Mouse (Mus musculus): ENCODE measurements around the gene Arpc1a.
A peak's percentile ranks its signal among the peaks of the same experiment; 100 is the strongest.
"Not testable (repeated sequence)": the region's sequence is repeated elsewhere in the genome, so short reads cannot be mapped to it uniquely, and the experiment has no call there.

Arpc1a gene

DNA sequence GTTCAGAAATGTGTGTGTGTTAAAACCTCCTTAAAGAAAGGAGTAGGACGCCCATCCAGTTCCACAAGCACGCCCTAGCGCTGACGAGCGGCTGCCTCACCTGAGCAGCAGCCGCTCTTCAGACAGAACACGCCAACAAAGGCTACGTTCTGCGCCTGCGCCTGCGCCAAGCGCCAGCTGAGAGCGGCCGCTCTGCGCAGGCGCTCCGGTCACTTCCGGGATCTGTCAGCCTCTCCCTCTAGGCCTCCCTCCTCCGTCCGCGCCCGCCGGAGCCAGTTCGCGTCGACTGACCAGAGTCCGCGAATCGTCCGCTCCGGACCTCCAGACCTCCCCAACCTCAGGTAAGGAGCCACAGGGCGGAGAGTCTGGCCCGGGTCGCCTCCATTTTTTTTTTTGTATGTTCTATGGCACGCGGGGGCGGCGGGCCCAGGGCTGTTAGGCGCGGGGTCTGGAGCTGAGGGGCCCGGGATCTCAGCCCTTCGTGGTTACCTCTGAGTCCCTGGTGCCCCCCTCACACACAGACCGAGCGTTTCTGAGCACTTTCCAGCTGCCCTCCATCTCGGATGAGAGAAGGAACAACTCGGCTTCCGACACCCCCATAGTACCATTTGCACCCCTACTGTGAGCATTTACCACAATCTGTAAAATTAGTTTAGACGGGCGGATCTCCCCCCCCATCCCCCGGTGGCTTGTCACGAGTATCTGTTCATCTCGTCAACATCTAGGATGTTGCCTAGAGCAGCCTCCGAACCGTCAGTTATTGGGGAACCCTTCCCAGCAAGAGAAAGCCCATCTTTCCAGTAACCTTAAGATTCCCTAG, at the start of gene Arpc1a, which contains the start of gene Kpna7:
Gene Arpc1a (plus strand): TSS at position 199 of the 820 bp plus-strand sequence.
Gene Kpna7 (minus strand): TSS at position 399 of the 820 bp plus-strand sequence.
- DNase-seq (ENCODE audit: low spot score), result peak; percentile 96

DNA sequence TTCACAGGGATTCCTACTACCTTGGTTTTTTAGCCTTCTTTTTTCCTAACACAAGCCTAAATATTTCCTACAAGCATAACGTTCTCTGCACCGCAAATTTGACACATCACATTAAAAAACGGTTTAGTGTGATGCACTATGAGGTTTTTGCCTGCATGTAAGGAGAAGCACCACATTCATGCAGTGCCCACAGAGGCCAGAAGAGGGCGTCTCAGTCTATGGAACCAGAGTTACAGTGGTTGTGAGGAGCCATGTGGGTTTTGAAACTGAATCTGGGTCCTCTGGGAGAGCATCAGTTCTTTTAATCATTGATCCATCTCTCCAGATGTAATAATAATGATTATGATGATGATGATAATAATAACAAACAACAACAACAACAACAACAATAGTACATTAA, 42.0 kb upstream of the Arpc1a start:
- peak; percentile 43 for DNase-seq (ENCODE audit: low spot score)

DNA sequence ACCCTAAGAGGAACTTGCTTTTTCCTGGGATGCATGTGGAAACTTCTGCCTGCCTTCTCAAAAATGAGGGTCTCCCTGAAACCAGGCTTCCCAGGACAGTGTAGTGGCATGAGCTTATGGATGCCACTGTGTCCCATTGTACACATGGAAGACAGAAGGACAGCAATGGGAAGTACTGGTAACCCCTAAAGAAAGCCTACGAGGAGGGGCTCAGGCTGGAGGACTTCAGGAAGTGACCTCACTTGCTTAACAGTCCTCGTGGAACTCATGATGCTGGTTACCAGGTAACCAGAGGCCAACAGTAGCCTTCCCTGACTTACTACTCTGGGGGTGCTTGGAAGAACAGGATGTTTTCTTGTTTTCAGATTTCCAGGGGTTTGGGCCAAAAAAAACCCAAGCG, 40.9 kb upstream of the Arpc1a start, which contains the start of gene 1700018F24Rik:
Gene 1700018F24Rik (plus strand): TSS at position 301 of the 400 bp plus-strand sequence.
- not testable (repeated sequence) for DNase-seq (ENCODE audit: low spot score)

DNA sequence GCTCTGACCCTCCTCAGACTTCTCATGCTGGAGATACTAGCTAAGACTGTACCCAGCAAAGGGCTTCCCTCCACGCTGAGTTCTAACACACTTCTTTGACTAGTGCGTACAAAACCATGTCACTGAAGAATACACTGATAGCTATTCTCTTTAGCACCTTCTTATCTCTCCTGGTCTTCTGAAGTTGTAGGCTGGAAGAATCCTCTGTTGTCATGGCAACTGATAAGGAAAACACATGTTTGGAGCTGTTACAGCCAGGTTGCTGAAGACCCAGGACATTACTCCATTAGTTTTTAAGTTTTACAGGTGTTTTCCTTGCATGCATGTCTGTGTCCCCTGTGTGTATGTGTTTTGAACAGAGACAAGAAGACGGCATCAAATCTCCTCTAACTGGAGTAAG, 29.4 kb upstream of the Arpc1a start:
- not testable (repeated sequence) for DNase-seq (ENCODE audit: low spot score)

DNA sequence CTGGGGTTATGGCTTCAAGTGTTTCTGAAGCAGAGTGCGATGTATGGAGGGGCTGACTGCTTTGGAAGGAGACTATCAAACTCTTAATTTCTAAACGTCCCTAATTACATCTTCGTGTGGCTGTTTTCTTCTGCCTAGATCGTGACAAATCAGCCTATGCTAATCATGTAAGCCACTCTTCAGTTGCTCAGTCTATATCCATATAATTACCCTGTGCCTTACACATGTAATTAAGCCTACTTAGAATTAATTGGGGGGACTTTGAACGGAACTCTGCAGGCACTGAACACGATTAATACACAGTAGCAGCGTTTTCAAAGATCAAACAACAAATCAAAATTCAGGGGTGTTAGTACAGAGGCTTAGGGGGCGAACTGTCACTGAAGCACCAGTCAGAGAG, 25.7 kb upstream of the Arpc1a start:
- no peak for DNase-seq (ENCODE audit: low spot score)

DNA sequence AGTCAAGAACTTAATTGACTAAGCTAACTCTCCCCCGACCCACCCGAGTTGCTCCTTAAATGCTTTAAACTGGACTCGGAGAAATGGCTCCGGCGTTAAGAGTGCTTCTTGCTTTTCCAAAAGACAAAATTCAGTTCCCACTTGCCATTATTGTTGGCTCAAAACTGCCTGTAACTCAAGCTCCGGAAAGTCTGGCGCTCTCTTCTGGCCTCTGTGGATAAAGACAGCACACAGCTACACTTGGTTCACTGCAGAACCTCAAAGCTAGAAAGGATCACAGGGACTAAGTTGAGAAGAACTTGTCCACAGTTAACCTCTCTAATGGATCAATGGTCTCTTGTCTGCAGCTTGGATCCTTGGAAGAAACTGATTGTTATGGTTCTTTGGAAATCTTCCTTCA, 24.9 kb upstream of the Arpc1a start:
- DNase-seq (ENCODE audit: low spot score), result no peak

DNA sequence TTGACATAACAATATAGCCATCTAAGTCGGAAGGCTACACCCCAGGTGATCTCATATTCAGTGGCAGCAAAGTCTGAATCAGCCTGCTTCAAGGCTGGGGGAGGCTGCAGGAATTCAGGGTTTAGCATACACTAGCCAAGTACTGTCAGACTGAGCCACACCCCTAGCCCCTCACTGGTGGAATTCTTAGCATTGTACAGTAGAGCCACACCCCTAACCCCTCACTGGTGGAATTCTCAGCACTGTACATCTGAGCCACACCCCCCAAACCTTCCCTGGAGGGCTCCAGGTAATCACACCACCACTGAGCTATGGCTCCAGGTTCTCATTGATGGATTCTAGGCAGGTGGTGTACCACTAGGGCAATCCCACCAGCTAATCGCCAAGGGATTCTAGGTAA, 24.1 kb upstream of the Arpc1a start:
- no peak for DNase-seq (ENCODE audit: low spot score)

DNA sequence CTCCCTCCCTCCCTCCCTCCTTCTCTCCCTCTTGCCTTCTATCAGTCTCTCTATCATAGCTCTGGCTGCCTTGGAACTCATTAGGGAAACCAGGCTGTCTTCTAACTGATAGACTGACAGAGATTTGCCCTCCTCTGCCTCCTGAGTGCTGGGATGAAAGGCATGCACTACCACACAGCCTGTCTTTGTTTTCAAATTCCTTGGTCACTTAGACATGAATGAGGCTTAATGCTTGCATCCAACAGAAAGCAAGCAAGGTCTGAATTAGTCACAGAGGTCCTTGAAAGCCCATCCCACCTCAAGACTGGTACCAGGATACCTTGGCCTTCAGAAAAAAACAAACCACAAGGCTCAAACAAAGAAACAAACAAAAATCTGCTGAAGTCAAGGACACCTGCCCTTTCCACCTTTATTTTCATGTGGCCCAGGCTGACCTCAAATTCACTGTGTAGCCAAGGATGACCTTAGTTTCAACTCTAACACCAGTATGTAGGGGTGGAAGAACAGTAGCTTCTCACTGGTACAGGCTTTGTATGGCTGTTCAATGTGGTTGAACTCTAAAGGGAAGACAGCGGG, 18.8 kb upstream of the Arpc1a start:
- no peak for DNase-seq (ENCODE audit: low spot score)

DNA sequence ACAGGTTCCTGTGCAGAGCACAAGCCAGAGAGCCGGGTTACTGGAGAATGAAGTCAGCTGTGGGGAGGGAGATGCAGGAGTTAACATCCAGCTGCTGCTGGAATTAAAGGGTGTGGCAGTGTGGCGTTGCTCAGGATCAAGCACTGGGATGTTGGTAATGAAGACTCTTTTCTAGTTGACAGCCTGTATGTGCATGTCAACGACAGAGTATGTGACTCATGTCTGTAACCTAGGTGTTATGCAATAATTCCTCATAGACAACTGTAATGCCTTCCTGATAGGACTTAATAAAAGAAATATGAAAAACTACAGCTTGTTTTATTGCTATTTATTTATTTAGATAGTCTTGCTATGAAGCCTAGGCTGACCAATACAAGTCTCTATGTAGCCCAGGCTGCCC, 14.8 kb upstream of the Arpc1a start:
- DNase-seq (ENCODE audit: low spot score), result no peak

DNA sequence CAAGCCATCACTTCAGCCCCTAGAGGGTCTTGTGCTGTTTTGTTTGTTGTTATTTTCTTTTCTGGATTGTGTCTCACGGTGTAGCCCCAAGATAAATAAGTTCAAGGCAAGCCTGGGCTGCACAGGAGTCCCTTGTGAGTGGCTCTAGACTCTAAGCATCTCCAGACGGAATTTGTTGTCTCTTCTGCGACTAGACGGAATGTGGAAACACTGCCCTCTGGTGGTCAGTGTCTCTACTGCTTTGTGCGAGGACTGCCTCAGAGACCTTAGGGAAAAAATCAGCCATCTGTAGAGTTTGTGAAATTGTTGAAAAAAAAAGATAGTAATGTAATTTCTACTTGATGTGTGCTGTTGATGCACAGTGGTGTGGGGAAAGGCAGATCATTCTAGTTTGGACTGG, 13.9 kb upstream of the Arpc1a start:
- peak; percentile 94 for DNase-seq (ENCODE audit: low spot score)

DNA sequence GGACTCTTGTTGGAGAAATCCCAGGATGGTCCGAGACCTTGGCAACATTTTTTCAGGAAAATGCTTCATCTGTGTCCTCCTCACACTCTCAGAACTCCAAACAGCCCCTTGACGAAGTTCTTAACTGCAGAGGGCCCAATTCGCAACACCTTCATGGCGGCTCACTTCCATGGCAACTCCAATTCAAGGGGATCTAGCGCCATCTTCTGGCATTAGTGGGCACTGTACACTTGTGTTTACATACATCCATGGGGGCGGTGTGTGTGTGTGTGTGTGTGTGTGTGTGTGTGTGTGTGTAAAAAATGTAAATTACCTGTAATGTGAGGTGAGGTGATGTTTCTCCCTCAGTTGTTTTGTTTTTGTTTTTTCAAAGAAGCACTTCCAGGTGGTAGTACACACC, 12.3 kb upstream of the Arpc1a start:
- DNase-seq (ENCODE audit: low spot score), result peak; percentile 59

DNA sequence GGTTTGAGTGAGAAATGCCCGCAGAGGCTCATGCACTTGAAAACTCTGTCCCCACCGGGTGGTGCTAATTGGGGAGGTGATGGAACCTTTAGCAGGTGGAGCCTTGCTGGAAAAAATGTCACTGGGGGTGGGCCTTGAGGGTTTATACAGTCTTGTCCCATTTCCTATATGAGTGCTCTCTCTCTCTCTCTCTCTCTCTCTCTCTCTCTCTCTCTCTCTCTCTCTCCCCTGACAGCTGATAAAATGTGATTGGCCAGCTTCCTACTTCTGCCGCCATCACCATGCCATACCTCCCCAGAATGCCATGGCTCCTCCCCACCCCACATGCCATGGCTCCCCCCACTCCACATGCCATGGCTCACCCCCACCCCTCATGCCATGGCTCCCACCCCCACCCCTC, 8.5 kb upstream of the Arpc1a start:
- no peak for DNase-seq (ENCODE audit: low spot score)

DNA sequence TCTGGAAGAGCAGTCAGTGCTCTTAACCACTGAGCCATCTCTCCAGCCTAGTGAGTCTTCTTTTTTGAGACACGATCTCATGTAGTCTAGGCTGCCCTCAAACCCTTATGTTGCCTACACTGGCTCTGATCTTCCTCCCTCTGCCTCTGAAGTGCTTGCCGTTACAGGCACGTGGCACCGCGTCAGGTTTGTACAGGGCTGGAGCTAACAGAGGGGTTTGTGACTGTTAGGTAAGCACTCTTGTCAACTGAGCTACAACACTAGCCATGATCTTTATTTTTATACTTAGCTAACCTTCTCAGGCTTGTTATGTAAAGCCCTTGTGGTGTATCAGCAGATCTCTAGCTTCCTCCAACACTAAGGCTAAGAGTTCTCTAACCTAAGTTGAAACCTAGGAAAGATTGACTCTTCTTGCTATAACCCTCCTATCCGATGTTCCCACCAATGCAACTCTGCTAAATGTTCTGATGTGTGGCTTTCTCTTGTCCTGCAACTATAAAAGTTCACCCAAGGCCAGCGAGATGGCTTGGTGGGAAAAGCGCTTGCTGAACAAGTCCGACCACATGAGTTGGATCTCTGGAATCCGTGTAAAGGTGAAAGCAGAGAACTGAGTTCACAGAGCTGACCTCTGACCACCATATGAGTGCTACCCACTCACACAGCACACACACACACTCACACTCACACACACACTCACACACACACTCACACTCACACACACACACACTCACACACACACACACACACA, 1.6 kb upstream of the Arpc1a start:
- no peak for DNase-seq (ENCODE audit: low spot score)

DNA sequence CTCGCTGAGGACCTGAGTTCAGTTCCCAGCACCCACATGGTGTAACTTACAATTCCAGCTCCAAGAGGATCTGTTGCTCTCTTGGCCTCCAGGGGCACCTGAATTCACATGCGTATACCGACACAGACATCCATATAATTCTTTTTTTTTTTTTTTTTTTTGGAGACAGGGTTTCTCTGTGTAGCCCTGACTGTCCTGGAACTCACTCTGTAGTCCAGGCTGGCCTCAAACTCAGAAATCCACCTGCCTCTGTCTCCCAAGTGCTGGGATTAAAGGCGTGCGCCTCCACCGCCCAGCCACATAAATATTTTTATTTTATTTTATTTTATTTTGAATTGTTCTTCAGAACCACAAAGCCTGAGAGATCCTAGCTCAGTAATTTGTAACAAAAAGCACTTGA, 429 bp upstream of the Arpc1a start:
- DNase-seq (ENCODE audit: low spot score), result not testable (repeated sequence)

DNA sequence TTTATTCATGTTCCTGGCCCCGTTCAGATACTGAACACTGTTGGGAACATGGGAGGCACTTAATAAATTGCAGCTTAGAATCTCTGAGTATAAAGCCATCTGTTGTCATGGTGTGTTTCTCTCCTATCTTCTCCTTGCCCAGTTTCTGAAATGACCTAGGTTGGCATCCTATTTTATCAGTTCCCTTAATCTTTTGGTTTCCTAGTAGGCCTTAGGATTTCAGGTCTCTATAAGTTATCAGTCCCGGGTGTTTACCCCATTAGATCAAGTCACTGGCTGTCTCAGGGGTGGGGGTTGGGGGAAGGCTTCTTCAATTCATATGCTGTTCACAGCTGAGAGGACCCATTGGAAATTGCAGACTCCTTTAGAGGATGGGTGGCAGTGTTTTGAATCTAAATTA, 1.2 kb downstream of the Arpc1a start:
- DNase-seq (ENCODE audit: low spot score), result no peak

DNA sequence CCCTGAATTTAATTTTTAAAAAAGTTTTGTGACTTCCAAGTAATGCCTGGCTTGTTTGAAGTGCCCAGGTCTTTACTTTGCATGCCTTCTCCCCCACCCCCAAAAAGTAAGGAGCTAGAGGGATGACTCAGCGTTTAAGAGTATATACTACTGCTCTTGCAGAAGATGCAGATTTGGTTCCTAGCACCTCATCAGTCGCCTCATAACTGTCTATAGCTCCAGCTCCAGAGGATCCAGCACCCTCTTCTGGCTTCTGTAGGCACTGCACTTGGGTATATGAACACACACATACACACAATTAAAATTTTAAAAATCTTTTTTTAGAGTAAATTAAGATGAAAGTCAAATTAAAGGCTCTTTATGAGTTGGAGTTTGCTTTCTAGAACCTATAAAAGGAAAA, 4.6 kb downstream of the Arpc1a start:
- no peak for DNase-seq (ENCODE audit: low spot score)

DNA sequence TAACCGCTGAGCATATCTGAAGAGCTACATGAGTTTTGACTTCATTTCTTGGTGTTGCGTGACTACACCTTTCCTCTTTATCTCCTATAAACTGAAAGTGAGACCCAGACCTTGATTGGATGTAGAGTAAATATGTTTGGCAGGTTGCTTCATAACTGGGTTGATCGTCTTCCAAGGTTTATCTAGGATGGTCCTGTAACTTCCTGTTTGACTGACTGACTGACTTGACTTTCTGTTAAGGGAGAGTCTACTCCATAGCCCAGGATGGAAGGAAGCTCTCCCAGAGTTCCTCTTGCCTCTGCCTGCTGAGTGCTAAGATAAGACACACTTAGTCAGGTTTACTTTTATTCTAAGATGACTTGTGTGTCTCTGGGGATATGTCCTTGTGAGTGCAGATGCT, 6.2 kb downstream of the Arpc1a start:
- DNase-seq (ENCODE audit: low spot score), result no peak

DNA sequence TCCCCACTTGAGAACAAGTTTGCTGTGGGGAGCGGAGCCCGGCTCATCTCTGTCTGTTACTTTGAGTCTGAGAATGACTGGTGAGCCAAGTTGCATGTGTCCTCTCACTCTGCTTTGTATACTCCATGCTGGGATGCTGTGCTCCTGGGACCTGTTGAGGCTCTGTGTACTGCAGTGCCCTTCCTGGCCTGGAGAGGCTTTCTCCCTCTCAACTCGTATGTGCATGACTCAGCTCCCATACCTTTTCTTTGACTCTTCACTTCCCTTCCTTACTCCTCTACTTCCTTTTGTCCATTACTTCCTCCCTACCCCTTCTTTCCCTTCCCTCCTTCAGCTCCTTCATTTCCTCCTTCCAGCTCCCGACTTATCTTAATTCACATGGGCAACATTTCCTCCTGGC, 12.6 kb downstream of the Arpc1a start:
- no peak for DNase-seq (ENCODE audit: low spot score)

DNA sequence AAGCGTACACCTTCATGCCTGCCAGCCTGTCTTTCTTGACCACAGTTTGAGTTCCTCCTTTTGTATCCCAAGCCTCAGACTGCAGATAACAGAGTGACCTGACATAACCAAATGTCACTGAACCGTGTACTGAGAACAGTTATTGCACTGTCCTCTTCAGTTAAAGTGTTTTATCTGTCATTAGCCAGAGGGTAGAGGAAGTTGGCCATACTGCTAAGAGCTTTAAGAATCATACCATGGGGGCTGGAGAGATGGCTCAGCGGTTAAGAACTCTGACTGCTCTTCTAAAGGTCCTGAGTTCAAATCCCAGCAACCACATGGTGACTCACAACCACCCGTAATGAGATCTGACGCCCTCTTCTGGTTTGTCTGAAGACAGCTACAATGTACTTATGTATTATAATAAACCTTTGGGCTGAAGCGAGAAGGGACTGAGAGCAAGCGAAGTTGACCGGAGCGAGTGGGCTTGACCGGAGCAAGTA, 14.8 kb downstream of the Arpc1a start:
- DNase-seq (ENCODE audit: low spot score), result no peak

DNA sequence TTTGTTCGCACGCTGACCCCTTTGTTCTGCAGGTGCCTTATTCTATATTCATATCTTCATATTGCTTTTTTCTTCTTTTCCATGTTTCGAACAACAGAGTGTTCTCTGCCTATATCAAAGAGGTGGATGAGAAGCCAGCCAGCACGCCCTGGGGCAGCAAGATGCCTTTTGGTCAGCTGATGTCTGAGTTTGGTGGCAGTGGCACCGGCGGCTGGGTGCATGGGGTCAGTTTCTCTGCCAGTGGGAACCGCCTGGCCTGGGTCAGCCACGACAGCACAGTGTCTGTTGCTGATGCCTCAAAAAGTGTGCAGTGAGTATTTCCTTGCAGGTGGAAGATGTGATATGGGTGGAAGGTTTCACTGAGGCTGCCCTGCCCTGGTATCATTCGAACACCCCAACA, 17.3 kb downstream of the Arpc1a start:
- no peak for DNase-seq (ENCODE audit: low spot score)

DNA sequence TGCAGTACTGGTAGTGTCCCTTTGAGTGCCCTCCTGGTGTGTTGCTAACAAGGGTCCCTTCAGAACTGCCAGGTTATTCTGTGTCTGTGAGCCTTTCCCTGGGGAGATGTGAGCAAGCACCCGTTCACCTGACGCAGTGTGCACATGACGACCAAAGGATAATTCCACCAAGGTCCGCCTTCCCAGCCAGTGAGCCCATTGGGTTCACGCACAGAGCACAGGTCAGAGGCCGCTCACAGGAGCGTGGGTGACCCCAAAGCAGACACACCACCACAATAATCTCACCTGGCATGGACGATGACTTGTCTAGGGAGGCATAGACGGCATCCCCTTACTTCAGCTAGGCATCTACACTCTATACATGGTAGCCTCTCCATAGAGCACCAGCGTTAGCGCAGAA, 17.8 kb downstream of the Arpc1a start:
- DNase-seq (ENCODE audit: low spot score), result not testable (repeated sequence)

DNA sequence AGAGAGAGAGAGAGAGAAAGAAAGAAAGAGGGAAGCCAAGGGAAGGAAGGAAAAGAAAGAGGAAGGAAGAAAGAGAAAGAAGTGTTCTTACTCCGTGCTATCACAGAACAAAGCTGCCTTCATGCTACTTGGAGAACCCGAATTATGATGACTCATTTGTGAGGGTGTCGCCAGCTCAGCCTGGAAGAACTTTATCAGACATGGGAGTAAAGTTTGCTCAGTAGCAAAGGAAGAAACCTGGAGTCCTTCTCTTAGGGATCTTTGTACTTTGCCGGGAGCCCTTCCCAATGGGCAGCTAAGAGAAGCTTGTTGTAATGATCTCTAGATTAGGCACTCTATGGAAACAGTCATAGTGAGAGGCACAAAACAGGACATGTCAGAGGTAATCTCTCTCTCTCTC, 19.1 kb downstream of the Arpc1a start:
- DNase-seq (ENCODE audit: low spot score), result no peak

DNA sequence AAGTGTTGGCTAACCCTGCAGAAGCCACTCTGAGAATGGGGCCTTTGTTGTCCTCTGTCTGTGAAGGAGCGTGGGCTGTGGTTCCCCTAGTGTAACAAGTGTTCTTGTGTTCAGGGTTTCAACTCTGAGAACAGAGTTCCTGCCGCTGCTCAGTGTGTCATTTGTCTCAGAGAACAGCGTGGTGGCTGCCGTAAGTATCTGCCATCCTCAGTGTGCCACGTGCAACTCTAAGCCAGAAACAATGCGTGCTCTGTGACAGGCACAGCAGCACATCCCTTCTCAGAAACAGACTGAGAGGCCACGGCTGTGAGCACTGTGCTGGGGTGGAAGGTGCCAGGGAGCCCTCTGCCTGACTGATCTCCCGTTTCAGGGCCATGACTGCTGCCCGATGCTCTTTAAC, 20.7 kb downstream of the Arpc1a start:
- no peak for DNase-seq (ENCODE audit: low spot score)

All from embryo, embryonic 10 days (tissue).